Mouse (Mus musculus): Measurements from ENCODE around the gene Dusp13. TPM values are rescaled to one million over a fixed set of nuclear protein-coding genes. Genes with fewer than 3 reads are reported as not detected.

Gene Dusp13
- total RNA-seq (2014; fragmentation: Nextera tagmentation) (not detected in 2 replicates), total RNA-seq (2017) (not detected in 2 replicates)

GRCm38 (mm10) chr14:21750881-21751542 is at the start of gene Dusp13:
Dusp13 (minus strand) TSS chr14:21751181.
- ATAC-seq (replicated peaks; ENCODE audit: low FRiP score, low TSS enrichment, poor library complexity, severe bottlenecking), result peak; percentile 59

- no peak for ATAC-seq (replicated peaks; ENCODE audit: low FRiP score, low TSS enrichment, poor library complexity, severe bottlenecking)
Observed at GRCm38 (mm10) chr14:21800641-21801040, 49.7 kb upstream of the Dusp13 start.

DNA sequence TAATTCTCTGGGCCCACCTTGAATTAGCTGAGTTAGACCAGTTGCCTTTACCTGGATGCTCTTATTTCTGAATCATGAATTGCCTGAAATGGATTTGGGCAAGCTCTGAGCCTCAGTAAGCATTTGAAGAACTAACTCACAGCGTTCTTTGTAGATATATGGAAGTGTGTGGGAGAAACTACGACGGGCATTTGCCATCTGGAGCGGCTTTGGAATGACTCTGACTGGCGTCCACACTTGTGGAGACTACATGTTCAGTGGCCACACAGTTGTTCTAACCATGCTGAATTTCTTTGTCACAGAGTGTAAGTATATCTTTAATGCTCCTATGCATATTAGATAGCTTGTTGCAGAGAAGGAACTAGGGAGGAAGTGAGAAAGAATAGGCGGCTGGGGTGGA is 41.3 kb upstream of the Dusp13 start:
- ATAC-seq (replicated peaks; ENCODE audit: low FRiP score, low TSS enrichment, poor library complexity, severe bottlenecking), result no peak

- ATAC-seq (replicated peaks; ENCODE audit: low FRiP score, low TSS enrichment, poor library complexity, severe bottlenecking), result peak; percentile 95
Observed at GRCm38 (mm10) chr14:21791722-21792121, 40.7 kb upstream of the Dusp13 start.

- no peak for ATAC-seq (replicated peaks; ENCODE audit: low FRiP score, low TSS enrichment, poor library complexity, severe bottlenecking)
Observed at GRCm38 (mm10) chr14:21790585-21791251, 39.7 kb upstream of the Dusp13 start.

DNA sequence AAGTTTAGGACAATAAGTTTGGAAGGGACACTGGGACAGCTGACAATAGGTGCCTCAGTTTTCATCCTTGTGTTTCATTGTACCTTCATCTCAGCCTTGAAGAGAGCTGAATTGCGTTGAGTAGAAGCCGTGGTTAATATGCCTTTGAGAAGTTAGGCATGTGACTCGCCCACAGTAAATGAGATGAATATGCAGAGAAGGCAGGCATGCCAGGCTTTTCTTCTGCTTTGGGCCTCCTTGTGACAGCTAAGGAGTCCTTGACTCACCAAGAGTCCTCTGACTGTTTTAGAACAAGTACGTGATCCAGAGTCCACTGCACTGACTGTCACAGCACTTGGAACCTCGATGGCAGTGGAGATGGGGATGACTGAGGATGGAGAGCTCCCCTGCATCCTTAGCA is 37.1 kb upstream of the Dusp13 start:
- ATAC-seq (replicated peaks; ENCODE audit: low FRiP score, low TSS enrichment, poor library complexity, severe bottlenecking), result no peak

DNA sequence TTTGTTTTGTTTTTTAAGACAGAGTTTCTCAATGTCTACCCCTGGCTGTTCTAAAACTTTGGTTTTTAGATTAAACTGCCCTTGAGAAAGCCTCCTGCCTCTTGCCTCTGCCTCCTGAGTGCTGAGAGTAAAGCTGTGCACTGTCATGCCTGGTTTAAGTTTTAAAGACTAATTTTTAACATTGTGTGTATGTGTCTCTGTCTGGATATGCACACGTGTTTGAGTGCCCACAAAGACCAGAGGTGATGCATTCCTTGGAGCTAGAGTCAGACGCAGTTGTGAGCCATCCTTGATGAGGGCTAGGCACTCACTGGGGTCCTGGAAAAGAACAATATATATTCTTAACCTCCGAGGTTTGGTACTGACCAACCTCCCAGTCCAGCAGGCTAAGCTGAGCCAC is 36.4 kb upstream of the Dusp13 start:
- no peak for ATAC-seq (replicated peaks; ENCODE audit: low FRiP score, low TSS enrichment, poor library complexity, severe bottlenecking)

GRCm38 (mm10) chr14:21786500-21786899 is 35.5 kb upstream of the Dusp13 start:
- ATAC-seq (replicated peaks; ENCODE audit: low FRiP score, low TSS enrichment, poor library complexity, severe bottlenecking), result no peak

- ATAC-seq (replicated peaks; ENCODE audit: low FRiP score, low TSS enrichment, poor library complexity, severe bottlenecking), result no peak
Observed at GRCm38 (mm10) chr14:21776201-21776600, 25.2 kb upstream of the Dusp13 start.

GRCm38 (mm10) chr14:21773946-21774345 is 23.0 kb upstream of the Dusp13 start:
- ATAC-seq (replicated peaks; ENCODE audit: low FRiP score, low TSS enrichment, poor library complexity, severe bottlenecking), result no peak

DNA sequence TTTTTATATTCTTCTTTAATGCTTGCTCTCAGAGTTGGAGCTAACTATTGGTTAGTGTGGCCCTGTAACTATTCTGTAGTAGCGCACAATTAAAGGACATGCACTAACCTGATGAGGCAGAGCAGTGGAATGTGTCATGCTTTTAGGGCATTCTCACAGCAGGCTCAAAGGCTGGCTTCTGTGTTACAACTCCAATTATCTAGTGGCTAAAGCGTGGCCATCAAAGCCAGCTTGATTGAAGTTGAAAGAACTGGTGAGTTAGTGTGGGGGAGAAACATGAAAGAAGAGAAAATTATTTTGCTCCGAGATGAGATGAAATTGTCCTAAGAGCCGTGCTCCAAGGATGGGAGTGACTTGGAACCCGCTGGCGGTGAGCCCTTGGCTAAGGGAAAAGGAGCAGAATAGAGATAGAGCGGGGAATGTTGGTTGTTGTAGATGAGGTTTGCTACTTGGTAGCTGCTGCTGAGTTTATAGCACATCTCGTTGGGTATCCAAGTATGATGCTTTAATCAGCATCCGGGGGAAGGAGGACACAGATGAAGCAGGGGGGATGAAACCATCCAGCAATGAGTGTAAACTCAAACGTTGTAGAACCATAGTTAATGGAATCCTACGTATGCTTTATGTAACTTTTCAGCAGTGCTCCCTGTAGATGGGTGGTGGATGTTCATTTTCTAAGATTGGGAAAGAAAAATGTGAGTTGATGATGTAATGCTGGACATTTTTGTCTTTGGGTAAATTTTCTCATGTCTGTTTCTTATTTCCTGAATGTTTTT is 21.7 kb upstream of the Dusp13 start:
- ATAC-seq (replicated peaks; ENCODE audit: low FRiP score, low TSS enrichment, poor library complexity, severe bottlenecking), result no peak

DNA sequence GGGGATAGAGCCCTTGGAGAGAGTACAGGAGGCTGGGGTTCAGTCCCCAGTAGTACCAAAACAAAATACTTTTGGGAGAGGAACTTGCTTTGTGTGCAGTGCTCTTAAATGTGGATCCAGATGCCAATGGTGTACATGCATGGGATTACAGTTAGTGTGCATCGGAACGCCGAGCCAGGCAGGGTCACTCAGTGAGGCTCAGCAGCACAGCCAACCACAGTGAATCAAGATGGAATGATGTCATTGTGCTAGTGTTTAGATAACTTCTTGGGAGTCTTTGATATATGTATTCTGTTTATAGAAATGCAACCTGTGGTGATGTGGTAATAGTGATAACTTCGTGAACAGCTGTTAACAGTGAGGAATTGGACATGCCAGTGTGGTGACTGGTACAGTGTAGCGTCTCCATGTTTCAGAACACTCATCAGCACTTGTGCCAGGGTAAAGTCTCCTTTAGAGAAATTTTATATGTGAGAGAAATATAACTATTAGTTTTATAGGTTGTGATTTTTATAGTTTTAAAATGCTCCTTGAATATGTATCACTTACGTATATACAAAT is 15.5 kb upstream of the Dusp13 start:
- ATAC-seq (replicated peaks; ENCODE audit: low FRiP score, low TSS enrichment, poor library complexity, severe bottlenecking), result peak; percentile 70

GRCm38 (mm10) chr14:21765754-21766397 is 14.9 kb upstream of the Dusp13 start:
- ATAC-seq (replicated peaks; ENCODE audit: low FRiP score, low TSS enrichment, poor library complexity, severe bottlenecking), result peak; percentile 71

DNA sequence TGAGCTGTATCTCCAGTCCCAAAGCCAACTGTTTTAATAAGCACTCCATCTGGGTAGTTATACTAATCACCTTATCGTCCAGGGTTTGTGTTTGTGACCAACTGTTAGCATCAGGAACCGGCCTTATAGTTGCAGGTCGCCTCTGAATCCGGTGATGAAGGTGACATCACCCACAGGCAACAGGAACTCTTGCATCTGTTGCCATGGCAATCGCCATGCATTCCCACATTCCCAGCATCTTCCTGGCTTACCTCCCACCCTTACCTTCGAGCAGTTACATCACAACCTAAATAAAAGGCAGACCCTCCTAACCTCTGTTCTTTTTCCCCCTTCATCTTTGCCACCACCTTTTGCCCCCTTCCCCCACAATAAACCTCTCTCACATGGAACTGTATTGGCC is 13.7 kb upstream of the Dusp13 start:
- no peak for ATAC-seq (replicated peaks; ENCODE audit: low FRiP score, low TSS enrichment, poor library complexity, severe bottlenecking)

GRCm38 (mm10) chr14:21763736-21764135 is 12.8 kb upstream of the Dusp13 start:
- ATAC-seq (replicated peaks; ENCODE audit: low FRiP score, low TSS enrichment, poor library complexity, severe bottlenecking), result no peak

DNA sequence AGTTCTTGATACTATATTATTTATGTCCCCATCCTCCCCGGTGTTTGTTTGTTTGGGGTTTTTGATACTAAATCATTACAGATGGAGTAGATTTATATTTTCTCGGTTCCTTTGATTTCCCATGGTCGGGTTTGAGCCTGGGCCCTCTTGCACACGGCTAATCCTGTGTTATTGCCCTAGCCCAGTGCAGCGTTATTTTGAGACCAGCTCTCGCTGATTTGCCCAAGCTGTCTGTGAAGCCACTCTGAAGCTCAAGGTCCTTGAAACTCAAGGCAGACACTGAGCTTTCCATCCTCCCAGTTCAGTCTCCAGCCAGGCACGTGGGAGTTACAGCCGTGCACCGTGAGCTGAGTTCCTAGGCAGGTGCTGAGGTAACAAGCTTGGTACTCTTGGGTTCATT is 10.6 kb upstream of the Dusp13 start:
- no peak for ATAC-seq (replicated peaks; ENCODE audit: low FRiP score, low TSS enrichment, poor library complexity, severe bottlenecking)

GRCm38 (mm10) chr14:21753367-21753766 is 2.4 kb upstream of the Dusp13 start:
- no peak for ATAC-seq (replicated peaks; ENCODE audit: low FRiP score, low TSS enrichment, poor library complexity, severe bottlenecking)

- ATAC-seq (replicated peaks; ENCODE audit: low FRiP score, low TSS enrichment, poor library complexity, severe bottlenecking), result no peak
Observed at GRCm38 (mm10) chr14:21752411-21752810, 1.4 kb upstream of the Dusp13 start.

- ATAC-seq (replicated peaks; ENCODE audit: low FRiP score, low TSS enrichment, poor library complexity, severe bottlenecking), result peak; percentile 68
Observed at GRCm38 (mm10) chr14:21750008-21750880, 737 bp downstream of the Dusp13 start, which contains the start of gene Samd8. Samd8 (plus strand) TSS chr14:21750531.
